Mouse (Mus musculus): ENCODE data around the gene Samd4. TPM values are rescaled to one million over a fixed set of nuclear protein-coding genes. Genes with fewer than 3 reads are reported as not detected.

The Samd4 gene
- total and polyA plus RNA-seq, 2 experiments from 2014 or later = 3.5 to 15.2 TPM

DNA sequence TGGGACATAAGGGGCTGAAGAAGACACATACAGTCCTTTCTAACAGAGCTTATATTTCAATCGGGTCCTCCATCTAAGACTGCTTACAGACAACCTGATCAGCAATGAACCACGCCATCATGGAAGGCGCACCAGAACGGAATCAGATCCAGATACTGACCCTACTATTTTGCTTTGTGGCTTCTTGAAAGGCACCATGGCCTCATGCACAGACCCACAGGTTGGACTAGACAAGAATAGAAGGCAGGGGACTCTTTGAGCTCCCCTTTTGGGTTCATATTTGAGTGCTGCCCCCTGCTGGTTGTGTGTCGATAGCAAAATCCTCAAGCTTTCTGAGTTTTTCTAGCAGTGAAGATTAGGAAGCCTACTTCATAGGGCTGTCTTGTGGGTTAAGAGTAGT lies 204.5 kb downstream of the Samd4 start:
- H3K9ac ChIP-seq = no peak overlapping the region; the same call in 1 of the 2 replicates
- TF ChIP-seq CTCF (IDR thresholded peaks at IDR 0.05; ENCODE audit: low read depth) = peak; percentile 77
- 32% methylated on average over 5 of the region's 5 CpGs for WGBS

DNA sequence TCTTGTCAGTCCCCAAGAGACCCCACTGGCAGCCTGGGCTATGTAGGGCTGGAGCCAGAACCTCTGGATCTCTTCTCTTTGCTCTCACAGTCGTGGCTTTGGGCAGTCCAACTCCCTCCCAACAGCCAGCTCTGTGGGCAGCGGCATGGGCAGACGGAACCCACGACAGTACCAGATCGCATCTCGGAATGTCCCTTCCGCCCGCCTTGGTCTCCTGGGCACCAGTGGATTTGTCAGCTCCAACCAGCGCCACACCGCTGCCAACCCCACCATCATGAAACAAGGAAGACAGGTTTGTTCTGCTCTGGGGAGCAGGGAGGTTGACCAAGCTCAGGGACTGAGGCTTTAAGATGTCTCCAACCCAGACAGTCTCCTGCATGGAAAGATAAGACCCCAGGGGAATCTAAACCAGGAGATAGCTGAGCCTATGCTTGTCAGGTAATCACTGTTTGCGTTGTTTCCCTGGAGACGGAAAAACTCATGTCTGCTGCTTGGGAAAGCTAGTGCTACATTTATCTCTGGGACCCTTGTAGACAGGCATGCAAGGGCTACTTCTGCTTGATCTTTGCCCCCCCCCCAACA lies 205.1 kb downstream of the Samd4 start:
- H3K27ac ChIP-seq (ENCODE audit: low read depth, low read length) = no peak overlapping the region
- no peaks in the 10 kb centered on the region; the same call in 1 of the 2 replicates for H3K4me1 ChIP-seq (ENCODE audit: insufficient read depth)
- H3K27me3 ChIP-seq (ENCODE audit: insufficient read depth, low read length) = peaks cover 13% of the 10 kb centered on the region; the same call in 1 of the 2 replicates
- H3K9ac ChIP-seq = no peak overlapping the region
- H3K36me3 ChIP-seq (ENCODE audit: insufficient read depth) = no peaks in the 10 kb centered on the region
- H3K9me3 ChIP-seq (ENCODE audit: low read length) = no peaks in the 10 kb centered on the region
- no peak overlapping the region for H3K4me2 ChIP-seq (ENCODE audit: low read depth)
- 86% methylated on average over 12 of the region's 12 CpGs for WGBS
- DNase-seq (no peak), ATAC-seq (no peak)
- no peak overlapping the region for H3K4me3 ChIP-seq (ENCODE audit: low read depth, low read length)
- no peak for TF ChIP-seq CTCF (IDR thresholded peaks at IDR 0.05; ENCODE audit: low read depth)

More for the DNA sequence above, 204.5 kb downstream of the Samd4 start:
- Histone ChIP-seq H3K27me3 (ENCODE audit: insufficient read depth, low read length) (peaks cover 13% of the 10 kb centered on the region; the same call in 1 of the 2 replicates), H3K4me1 (ENCODE audit: insufficient read depth) (no peaks in the 10 kb centered on the region; the same call in 1 of the 2 replicates), H3K9me3 (ENCODE audit: low read length) (no peaks in the 10 kb centered on the region), H3K36me3 (ENCODE audit: insufficient read depth) (no peaks in the 10 kb centered on the region), H3K4me3 (ENCODE audit: low read depth, low read length) (no peak overlapping the region), H3K4me2 (ENCODE audit: low read depth) (peak overlapping the region; percentile 52), H3K27ac (ENCODE audit: low read depth, low read length) (no peak overlapping the region)
- DNase-seq (peak; percentile 87), ATAC-seq (peak; percentile 42; the same call in 1 of the 2 replicates)

DNA sequence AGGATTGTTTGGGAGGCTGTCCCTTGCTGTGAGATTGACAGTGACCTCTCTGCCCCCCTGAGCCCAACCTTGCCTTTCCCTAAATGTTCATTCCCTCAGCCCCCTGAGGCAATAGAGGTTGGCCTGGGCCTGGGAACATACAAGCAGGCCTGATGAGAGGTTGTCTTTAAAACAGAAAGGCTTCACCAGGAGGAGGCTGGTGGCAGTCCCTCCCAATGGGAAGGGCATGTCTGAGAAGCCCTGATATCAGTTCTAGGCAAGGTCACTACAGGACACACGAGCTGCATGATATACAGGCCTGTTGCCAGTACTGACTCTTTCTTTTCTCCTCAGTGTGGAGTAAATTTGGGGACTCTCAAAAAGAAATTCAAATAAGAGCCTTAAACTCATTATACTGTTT lies 205.7 kb downstream of the Samd4 start:
- no peak for ATAC-seq
- WGBS = 59% methylated on average over 1 of the region's 1 CpGs
- no peak overlapping the region for H3K4me2 ChIP-seq (ENCODE audit: low read depth)
- no peaks in the 10 kb centered on the region; the same call in 1 of the 2 replicates for H3K4me1 ChIP-seq (ENCODE audit: insufficient read depth)
- H3K27ac ChIP-seq (ENCODE audit: low read depth, low read length) = no peak overlapping the region
- TF ChIP-seq CTCF (IDR thresholded peaks at IDR 0.05; ENCODE audit: low read depth) = no peak
- no peak overlapping the region for H3K4me3 ChIP-seq (ENCODE audit: low read depth, low read length)
- no peaks in the 10 kb centered on the region for H3K36me3 ChIP-seq (ENCODE audit: insufficient read depth)
- H3K9ac ChIP-seq = no peak overlapping the region
- no peak for DNase-seq
- H3K9me3 ChIP-seq (ENCODE audit: low read length) = no peaks in the 10 kb centered on the region
- peaks cover 13% of the 10 kb centered on the region; the same call in 1 of the 2 replicates for H3K27me3 ChIP-seq (ENCODE audit: insufficient read depth, low read length)

DNA sequence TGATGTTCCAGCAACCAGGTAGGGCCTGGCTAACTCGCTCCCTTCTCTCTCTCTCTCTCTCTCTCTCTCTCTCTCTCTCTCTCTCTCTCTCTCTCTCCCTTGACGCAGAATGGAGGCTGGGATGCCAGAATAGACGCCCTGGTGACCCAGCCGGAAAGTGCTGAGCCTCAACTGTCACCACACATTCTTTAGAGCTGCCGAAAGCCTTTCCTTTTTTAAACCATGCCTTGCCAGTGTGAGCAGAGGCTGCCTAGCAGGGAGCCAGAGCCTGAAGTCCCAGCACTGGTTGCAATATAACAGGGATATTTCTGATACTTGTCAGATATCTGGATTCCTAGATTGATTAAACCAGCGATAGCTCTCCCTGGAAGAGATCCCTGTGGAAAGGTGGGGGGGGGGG lies 206.5 kb downstream of the Samd4 start:
- Histone ChIP-seq H3K4me1 (ENCODE audit: insufficient read depth) (no peaks in the 10 kb centered on the region), H3K27me3 (ENCODE audit: insufficient read depth, low read length) (peaks cover 13% of the 10 kb centered on the region; the same call in 1 of the 2 replicates), H3K27ac (ENCODE audit: low read depth, low read length) (no peak overlapping the region), H3K36me3 (ENCODE audit: insufficient read depth) (no peaks in the 10 kb centered on the region), H3K9ac (no peak overlapping the region), H3K4me3 (ENCODE audit: low read depth, low read length) (no peak overlapping the region), H3K4me2 (ENCODE audit: low read depth) (no peak overlapping the region), H3K9me3 (ENCODE audit: low read length) (no peaks in the 10 kb centered on the region)
- ATAC-seq (no peak), DNase-seq (no peak)
- no peak for TF ChIP-seq CTCF (IDR thresholded peaks at IDR 0.05; ENCODE audit: low read depth)
- 79% methylated on average over 6 of the region's 6 CpGs for WGBS

DNA sequence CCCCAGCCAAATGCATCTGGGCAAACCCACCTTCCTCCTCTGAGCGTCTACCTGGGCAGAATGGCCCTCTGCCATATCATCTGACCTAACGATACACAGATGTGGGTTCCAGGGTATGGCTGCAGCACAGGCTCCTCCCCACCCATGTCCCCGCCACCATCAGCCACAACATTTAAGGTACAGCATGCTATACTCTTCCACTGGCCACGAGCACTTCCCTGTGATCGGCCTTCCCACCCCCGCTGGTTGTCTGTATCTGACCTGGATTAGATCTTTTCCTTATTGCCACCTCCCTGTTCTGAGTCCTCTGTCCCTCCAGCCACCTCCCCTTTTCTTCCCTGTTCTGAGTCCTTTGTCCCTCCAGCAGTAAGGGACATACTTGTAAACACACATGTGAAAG lies 209.3 kb downstream of the Samd4 start:
- no peak overlapping the region for H3K4me3 ChIP-seq (ENCODE audit: low read depth, low read length)
- no peaks in the 10 kb centered on the region for H3K36me3 ChIP-seq (ENCODE audit: insufficient read depth)
- WGBS = 94% methylated on average over 6 of the region's 6 CpGs
- H3K4me1 ChIP-seq (ENCODE audit: insufficient read depth) = no peaks in the 10 kb centered on the region
- no peak for TF ChIP-seq CTCF (IDR thresholded peaks at IDR 0.05; ENCODE audit: low read depth)
- no peak overlapping the region for H3K9ac ChIP-seq
- DNase-seq = no peak
- no peak overlapping the region for H3K27ac ChIP-seq (ENCODE audit: low read depth, low read length)
- no peaks in the 10 kb centered on the region for H3K9me3 ChIP-seq (ENCODE audit: low read length)
- no peak for ATAC-seq
- peaks cover 13% of the 10 kb centered on the region for H3K27me3 ChIP-seq (ENCODE audit: insufficient read depth, low read length)
- no peak overlapping the region for H3K4me2 ChIP-seq (ENCODE audit: low read depth)

DNA sequence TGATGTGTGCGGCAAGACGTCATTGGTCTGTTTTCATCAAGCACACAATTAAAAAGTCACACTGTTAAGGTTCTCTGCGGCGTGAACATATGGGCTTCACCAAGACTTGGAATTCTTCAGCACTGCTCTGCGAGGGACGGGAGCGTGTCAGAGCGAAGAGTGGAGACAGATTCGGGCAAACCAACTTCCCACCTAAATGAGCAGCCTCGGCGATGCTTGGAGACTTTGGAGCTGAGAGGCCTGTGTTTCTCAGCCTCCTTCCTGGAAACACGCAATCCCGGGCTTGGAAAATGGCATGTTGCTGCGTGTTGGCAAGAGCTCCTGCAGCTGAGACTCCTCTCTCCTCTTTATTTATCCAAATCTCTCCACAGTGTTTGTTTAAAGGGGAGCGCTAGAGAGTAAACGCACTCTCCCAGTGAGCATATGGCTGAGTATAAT lies 210.7 kb downstream of the Samd4 start:
- DNase-seq = peak; percentile 90
- peak; percentile 51 for TF ChIP-seq CTCF (IDR thresholded peaks at IDR 0.05; ENCODE audit: low read depth)
- 0 out of 2 replicates have a peak overlapping the region, but pooled peaks have one; percentile 10 for H3K4me2 ChIP-seq (ENCODE audit: low read depth)
- peaks cover 13% of the 10 kb centered on the region for H3K27me3 ChIP-seq (ENCODE audit: insufficient read depth, low read length)
- H3K4me3 ChIP-seq (ENCODE audit: low read depth, low read length) = no peak overlapping the region
- H3K9ac ChIP-seq = no peak overlapping the region
- no peaks in the 10 kb centered on the region for H3K4me1 ChIP-seq (ENCODE audit: insufficient read depth)
- H3K36me3 ChIP-seq (ENCODE audit: insufficient read depth) = no peaks in the 10 kb centered on the region
- WGBS = 45% methylated on average over 16 of the region's 16 CpGs
- no peaks in the 10 kb centered on the region for H3K9me3 ChIP-seq (ENCODE audit: low read length)
- peak; percentile 91 for ATAC-seq
- no peak overlapping the region for H3K27ac ChIP-seq (ENCODE audit: low read depth, low read length)

DNA sequence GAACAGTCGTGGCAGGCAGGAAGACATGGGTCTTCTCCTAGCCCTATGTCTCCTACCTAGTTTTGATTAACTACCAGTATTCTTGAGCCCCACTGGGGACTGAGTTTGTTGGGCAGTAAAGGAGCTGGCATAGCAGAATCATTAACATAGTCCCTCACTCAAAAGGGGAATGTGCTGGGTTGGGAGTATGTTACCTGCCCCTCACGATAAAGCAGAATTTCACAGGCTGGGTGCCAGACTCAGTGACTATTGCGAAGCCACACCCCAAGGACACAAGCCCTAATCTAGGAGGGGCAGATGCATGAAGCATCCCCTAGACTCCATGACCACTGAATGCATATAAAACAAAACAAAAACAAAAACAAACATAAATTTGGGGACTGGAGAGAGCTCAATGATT lies 212.4 kb downstream of the Samd4 start:
- Histone ChIP-seq H3K9me3 (ENCODE audit: low read length) (no peaks in the 10 kb centered on the region), H3K9ac (no peak overlapping the region), H3K4me3 (ENCODE audit: low read depth, low read length) (no peak overlapping the region), H3K27me3 (ENCODE audit: insufficient read depth, low read length) (peaks cover 10% of the 10 kb centered on the region), H3K27ac (ENCODE audit: low read depth, low read length) (no peak overlapping the region), H3K4me1 (ENCODE audit: insufficient read depth) (no peaks in the 10 kb centered on the region), H3K36me3 (ENCODE audit: insufficient read depth) (no peaks in the 10 kb centered on the region), H3K4me2 (ENCODE audit: low read depth) (no peak overlapping the region)
- DNase-seq (no peak), ATAC-seq (no peak)
- no peak for TF ChIP-seq CTCF (IDR thresholded peaks at IDR 0.05; ENCODE audit: low read depth)
- WGBS = 88% methylated on average over 3 of the region's 3 CpGs

Measured in forebrain, postnatal 0 days (tissue).